Mouse (Mus musculus) mouse trophoblast stem cell (cell line): ENCODE results near the gene Ssr2.

Source experiments
- in situ Hi-C, 2 experiments: fragments of 300-500 bp; cut with MseI, MboI; formaldehyde crosslinking; loops; 2 replicates in 1 of 2; 3 replicates in 1 of 2; pipeline ENCODE4 v1.15.1; 2025

Ssr2 gene

GRCm38 (mm10) chr3:88622941-88623345, 47.3 kb downstream of the Ssr2 start:
- in situ Hi-C loops, result no loop called here

GRCm38 (mm10) chr3:88623346-88624135, 47.9 kb downstream of the Ssr2 start:
- in situ Hi-C loops, result no loop called here

- in situ Hi-C loops, result no loop called here
Measured at GRCm38 (mm10) chr3:88624324-88624723, 48.6 kb downstream of the Ssr2 start.

- in situ Hi-C loops, result no loop called here
Measured at GRCm38 (mm10) chr3:88624951-88625350, 49.3 kb downstream of the Ssr2 start.

GRCm38 (mm10) chr3:88625531-88625930, 49.9 kb downstream of the Ssr2 start:
- in situ Hi-C loops, result no loop called here

- in situ Hi-C loops, result no loop called here
Measured at GRCm38 (mm10) chr3:88626316-88626715, 50.6 kb downstream of the Ssr2 start.

- in situ Hi-C loops, result no loop called here
Measured at GRCm38 (mm10) chr3:88627114-88627513, 51.4 kb downstream of the Ssr2 start.

- in situ Hi-C loops, result no loop called here
Measured at GRCm38 (mm10) chr3:88627535-88627934, 51.9 kb downstream of the Ssr2 start.

- in situ Hi-C loops, result no loop called here
Measured at GRCm38 (mm10) chr3:88628766-88629165, 53.1 kb downstream of the Ssr2 start.

GRCm38 (mm10) chr3:88629244-88629643, 53.6 kb downstream of the Ssr2 start:
- in situ Hi-C loops, result no loop called here

- in situ Hi-C loops, result no loop called here
Measured at GRCm38 (mm10) chr3:88630018-88630417, 54.3 kb downstream of the Ssr2 start.

- in situ Hi-C loops, result no loop called here
Measured at GRCm38 (mm10) chr3:88630849-88631341, 55.2 kb downstream of the Ssr2 start.

- in situ Hi-C loops, result no loop called here
Measured at GRCm38 (mm10) chr3:88631921-88632587, 56.4 kb downstream of the Ssr2 start.

GRCm38 (mm10) chr3:88633056-88633455, 57.4 kb downstream of the Ssr2 start:
- in situ Hi-C loops, result no loop called here

GRCm38 (mm10) chr3:88635506-88636275, 60.0 kb downstream of the Ssr2 start:
- in situ Hi-C loops, result no loop called here

GRCm38 (mm10) chr3:88636555-88636986, 60.9 kb downstream of the Ssr2 start:
- in situ Hi-C loops, result no loop called here

GRCm38 (mm10) chr3:88637134-88637533, 61.5 kb downstream of the Ssr2 start:
- in situ Hi-C loops, result no loop called here
